Mouse (Mus musculus) mesoderm, embryonic 11.5 days (tissue): ENCODE data around the gene Hist1h3a.
"Not testable (repeated sequence)": the region's sequence is repeated elsewhere in the genome, so short reads cannot be mapped to it uniquely, and the experiment has no call there.

ENCODE experiments used
- DNase-seq: peaks from one replicate; pipeline ENCODE4 v3.0.0-alpha.2; 2012; ENCODE audit warnings: low read depth, low spot score

Hist1h3a gene

DNA sequence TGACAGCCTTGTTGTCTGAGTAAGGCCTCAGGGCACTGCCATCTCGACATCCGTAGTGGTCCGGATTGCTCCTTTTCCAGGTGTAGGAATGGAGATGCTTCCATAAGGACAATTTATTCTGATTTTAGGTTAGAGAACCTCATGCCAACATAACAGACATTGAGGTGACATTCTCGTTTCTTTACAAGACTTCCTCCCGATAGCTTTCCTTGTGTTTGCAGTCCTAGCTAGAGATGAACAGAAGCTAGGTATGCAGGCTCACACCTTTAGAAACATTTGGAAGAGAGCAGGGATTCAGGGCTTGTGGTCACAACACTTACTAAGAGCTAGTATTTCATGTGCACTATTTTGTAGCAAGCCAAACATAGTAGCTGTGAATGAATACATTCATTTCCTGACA, 19.0 kb downstream of the Hist1h3a start:
- DNase-seq = no peak

- DNase-seq = no peak
Observed at GRCm38 (mm10) chr13:23742007-23742406, 20.2 kb downstream of the Hist1h3a start.

GRCm38 (mm10) chr13:23740910-23741309, 21.3 kb downstream of the Hist1h3a start:
- no peak for DNase-seq

DNA sequence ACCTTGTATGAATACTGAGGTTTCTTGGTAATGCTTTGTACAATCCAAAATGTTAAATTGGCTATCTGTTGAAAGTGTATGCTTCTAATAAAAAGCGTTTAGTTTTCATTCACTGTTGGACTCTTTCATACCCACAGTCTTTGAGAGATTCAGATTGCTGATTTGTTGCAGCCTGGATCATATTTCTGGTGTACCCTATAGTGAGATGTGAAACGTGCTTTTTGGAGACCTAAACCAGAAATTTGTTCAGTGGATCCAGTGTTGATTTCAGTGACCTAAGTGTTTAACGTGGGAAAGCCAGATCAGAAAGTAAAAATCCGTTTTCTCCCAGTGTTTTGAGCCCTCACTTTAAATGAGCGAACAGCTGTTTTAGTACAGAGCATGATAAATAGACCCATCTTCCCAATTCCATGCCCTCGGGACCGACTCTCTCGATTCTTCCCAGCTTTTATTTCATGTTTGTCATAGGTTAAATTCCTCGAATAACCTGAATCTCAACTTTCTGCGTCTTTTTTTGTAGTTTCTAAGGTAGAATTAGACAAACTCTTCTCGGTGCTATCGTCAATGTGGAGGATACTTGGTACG, 21.8 kb downstream of the Hist1h3a start:
- no peak for DNase-seq

DNA sequence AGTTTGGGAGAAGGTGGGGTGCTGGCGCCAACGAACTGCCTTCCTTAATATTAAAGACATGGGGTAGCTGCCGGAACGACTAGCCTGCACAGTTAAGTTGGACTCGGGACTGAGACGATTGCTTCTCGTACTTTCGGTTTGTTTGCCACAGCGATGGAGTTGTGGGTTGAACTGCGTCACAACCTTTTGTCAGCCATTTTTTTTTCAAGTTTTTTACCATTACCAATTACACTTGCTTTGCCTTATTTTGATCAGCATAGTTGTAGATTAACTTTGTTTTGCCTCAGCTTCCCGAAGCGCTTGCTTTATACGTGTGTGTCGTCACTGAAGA, 22.3 kb downstream of the Hist1h3a start:
- no peak for DNase-seq

DNA sequence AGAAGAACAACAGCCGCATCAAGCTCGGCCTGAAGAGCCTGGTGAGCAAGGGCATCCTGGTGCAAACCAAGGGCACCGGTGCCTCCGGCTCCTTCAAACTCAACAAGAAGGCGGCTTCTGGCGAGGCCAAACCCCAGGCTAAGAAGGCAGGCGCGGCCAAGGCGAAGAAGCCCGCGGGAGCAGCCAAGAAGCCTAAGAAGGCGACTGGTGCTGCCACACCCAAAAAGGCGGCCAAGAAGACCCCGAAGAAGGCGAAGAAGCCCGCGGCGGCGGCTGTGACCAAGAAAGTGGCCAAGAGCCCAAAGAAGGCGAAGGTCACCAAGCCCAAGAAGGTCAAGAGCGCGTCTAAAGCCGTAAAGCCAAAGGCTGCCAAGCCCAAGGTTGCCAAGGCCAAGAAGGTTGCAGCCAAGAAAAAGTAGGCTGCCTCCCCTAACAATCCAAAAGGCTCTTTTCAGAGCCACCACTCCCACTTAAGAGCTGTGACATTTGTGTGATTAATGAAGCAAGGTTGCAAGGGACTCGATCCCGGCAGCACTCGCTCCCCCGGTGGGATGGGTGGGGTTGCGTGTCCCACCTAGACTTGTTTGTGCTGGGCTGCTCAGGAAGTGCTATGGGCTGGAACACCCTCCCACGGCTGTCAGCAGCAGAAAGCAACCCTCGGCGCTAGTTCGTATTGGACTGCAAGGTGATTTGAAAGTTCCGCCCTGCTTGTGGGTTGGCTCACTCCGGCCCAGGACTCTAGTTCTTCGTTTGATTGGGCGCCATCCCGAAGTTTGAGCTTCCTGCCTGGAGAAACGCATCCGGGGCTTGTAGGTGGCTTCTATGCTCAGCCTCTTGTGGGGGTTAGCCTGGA, 22.9 kb downstream of the Hist1h3a start:
- peak; percentile 94 for DNase-seq

DNA sequence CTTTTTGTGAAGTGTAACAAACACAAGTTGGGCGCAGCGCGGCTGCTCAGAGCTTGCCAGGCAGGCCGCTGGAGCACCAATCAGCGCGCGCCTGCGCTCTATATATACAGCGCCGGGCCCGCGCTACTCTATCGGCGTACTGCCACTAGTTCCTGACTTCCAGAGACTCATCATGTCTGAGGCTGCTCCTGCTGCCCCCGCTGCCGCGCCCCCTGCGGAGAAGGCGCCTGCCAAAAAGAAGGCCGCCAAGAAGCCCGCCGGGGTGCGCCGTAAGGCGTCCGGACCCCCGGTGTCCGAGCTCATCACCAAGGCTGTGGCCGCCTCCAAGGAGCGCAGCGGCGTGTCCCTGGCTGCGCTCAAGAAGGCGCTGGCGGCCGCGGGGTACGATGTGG, 23.5 kb downstream of the Hist1h3a start, which contains the start of gene Hist1h1c:
TSS of gene Hist1h1c (plus strand) at position 132 of the 392 bp plus-strand sequence.
- DNase-seq = peak; percentile 93

GRCm38 (mm10) chr13:23738041-23738440, 24.1 kb downstream of the Hist1h3a start:
- DNase-seq = no peak

GRCm38 (mm10) chr13:23737091-23737490, 25.1 kb downstream of the Hist1h3a start:
- DNase-seq = no peak

DNA sequence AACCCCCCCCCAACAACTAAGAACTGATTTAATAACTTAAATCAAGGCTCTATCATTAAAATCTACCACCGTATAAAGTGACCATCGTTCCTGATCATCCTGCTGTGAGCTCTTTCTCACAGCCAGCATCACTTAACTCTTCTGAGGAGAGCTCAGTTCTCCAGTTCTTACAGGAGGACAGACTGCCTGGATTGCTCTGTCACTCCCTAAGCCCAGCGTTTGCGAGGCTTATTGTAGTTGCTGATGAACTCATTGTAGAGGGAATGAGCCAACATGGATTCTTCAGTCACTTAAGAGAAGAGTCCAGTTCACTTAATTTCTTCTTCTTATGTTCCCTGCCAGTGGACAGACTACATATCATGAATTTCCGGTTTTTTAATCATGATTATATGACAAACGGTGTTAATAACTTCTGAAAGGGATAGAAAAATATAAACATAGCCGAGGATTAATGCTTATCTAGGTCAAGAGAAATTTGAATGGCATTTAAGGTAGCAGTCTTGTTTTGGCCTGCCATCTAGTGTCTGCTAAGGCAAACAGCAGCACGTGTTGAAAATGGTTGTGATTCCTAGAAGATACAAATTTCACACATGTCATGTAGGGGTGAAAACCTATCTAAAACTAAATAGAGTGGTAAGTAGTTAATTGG, 29.9 kb downstream of the Hist1h3a start:
- no peak for DNase-seq

DNA sequence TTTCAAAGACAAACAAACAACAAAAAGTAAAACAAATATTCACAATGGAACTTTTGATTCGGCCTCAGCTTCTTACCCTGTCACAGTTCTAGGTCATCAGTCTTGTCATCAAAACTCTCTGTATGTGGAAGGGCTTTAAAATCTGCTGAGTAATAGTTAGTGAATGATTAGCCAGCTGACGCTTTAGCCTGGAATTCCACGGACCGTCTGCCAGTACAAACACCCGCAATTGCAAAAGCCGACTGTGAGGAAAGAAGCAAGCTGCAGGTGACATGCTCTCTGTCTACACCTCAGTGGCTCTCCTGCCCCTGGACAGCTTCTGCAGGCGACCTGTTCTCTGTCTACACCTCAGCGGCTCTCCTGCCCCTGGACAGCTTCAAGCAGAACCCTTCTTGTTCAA, 31.7 kb downstream of the Hist1h3a start:
- DNase-seq = no peak

DNA sequence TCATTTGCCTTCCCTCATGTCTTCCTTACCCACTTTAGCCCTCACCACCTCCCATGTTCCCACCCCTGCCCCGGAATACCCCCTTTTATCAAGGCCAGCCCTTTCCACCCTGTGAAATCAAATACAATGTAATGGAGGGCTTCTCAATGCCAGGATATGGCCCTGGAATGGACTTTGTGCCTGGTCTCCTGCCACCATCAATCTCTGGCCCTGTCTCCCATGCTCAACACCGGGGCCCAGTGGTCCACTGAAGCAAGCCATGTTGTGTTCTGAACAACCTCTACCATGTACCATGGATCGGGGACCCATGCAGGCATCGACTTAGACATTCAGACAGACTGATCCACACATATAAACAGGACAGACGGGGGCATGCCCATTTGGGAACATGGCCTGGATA, 32.5 kb downstream of the Hist1h3a start:
- DNase-seq = no peak

GRCm38 (mm10) chr13:23729192-23729525, 33.0 kb downstream of the Hist1h3a start:
- no peak for DNase-seq

GRCm38 (mm10) chr13:23728472-23729191, 33.6 kb downstream of the Hist1h3a start:
- no peak for DNase-seq

- no peak for DNase-seq
Observed at GRCm38 (mm10) chr13:23725213-23725612, 37.0 kb downstream of the Hist1h3a start.

- no peak for DNase-seq
Observed at GRCm38 (mm10) chr13:23724239-23724638, 37.9 kb downstream of the Hist1h3a start.

DNA sequence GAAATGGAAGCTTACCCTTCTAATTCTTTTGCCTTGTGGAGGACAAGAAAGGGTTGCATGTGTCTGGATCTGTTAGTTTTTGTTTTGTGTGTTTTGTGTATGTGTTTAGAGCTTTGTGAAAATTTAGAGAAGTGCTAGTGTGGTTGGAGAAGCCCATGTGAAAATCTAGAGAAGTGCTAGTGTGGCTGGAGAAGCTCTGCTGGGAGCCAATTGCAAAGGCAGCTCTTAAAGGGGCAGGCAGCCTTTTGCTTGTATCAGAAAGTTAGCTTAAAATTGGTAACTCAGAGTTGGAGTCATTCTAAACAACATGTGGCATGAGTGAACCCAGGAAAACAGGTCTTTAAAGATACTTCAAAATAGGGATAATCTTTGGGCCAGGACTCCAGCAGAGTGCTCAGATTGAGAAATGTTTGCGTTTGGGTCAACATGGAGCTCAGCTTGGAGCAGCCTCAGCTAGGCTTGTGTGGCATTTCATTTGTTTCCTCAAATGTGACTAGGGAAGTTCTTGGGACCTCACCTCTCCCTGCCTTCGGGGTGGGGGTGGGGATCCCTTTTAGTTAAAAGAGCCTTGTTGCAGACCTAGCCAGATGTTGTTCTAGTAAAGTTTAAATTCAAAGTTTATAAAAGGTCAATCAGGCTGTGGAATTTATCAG, 44.5 kb downstream of the Hist1h3a start:
- DNase-seq = not testable (repeated sequence)

GRCm38 (mm10) chr13:23717176-23717575, 45.0 kb downstream of the Hist1h3a start:
- no peak for DNase-seq

GRCm38 (mm10) chr13:23716261-23717042, 45.7 kb downstream of the Hist1h3a start:
- no peak for DNase-seq
